Mouse (Mus musculus) liver, postnatal 0 days (tissue): ENCODE measurements around the gene 4933428G20Rik. TPM values are rescaled to one million over a fixed set of nuclear protein-coding genes. Genes with fewer than 3 reads are reported as not detected.

Experiments
- ATAC-seq: fragments of 200-750 bp; cut with Nextera tagmentation; 2 replicates; pipeline ENCODE4 v1.8.0; 2017; ENCODE audit warnings: mild to moderate bottlenecking, moderate library complexity
- DNase-seq: peaks from one replicate; pipeline ENCODE4 v3.0.0-alpha.2; 2016
- H3K27ac ChIP-seq: fragments of 300-500 bp; sonication (generic); 2 replicates; pipeline ENCODE4 v1.5.1; 2014; ENCODE audit warnings: antibody characterized with exemption, moderate library complexity, mild to moderate bottlenecking, low read depth
- H3K27me3 ChIP-seq: fragments of 300-500 bp; sonication (generic); 2 replicates; pipeline ENCODE4 v1.6.1; 2014; ENCODE audit warnings: low read length, control low read depth, mixed read lengths; ENCODE audit not compliant: insufficient read depth
- H3K36me3 ChIP-seq: fragments of 300-500 bp; sonication (generic); replicated peaks from 2 replicates; pipeline ENCODE4 v1.6.1; 2014; ENCODE audit warnings: mild to moderate bottlenecking, control low read depth, low read length, moderate library complexity, mixed read lengths; ENCODE audit not compliant: insufficient read depth
- H3K4me1 ChIP-seq: fragments of 300-500 bp; sonication (generic); 2 replicates; pipeline ENCODE4 v1.6.1; 2014; ENCODE audit warnings: antibody characterized with exemption, mild to moderate bottlenecking, control low read depth; ENCODE audit not compliant: insufficient read depth
- H3K4me2 ChIP-seq: fragments of 300-500 bp; sonication (generic); 2 replicates; pipeline ENCODE4 v1.6.1; 2014; ENCODE audit warnings: low read depth, mild to moderate bottlenecking, low read length, moderate library complexity, mixed read lengths
- H3K4me3 ChIP-seq: fragments of 300-500 bp; sonication (generic); 2 replicates; pipeline ENCODE4 v1.5.1; 2014; ENCODE audit warnings: low read depth, low read length
- H3K9ac ChIP-seq: fragments of 300-500 bp; sonication (generic); replicated peaks from 2 replicates; pipeline ENCODE4 v1.6.1; 2014; ENCODE audit warnings: mild to moderate bottlenecking, moderate library complexity
- H3K9me3 ChIP-seq: fragments of 300-500 bp; sonication (generic); 2 replicates; pipeline ENCODE4 v1.6.1; 2016; ENCODE audit warnings: mild to moderate bottlenecking, control low read depth, low read length, mixed read lengths
- CTCF ChIP-seq: sonication (generic); IDR thresholded peaks from 2 replicates; pipeline ENCODE4 v1.5.1; 2016; ENCODE audit warnings: antibody characterized with exemption, low read depth
- EP300 ChIP-seq: IDR thresholded peaks from 2 replicates; pipeline ENCODE4 v1.6.1; 2016; ENCODE audit warnings: antibody characterized with exemption, low read depth, mild to moderate bottlenecking
- WGBS: fragments of 180-500 bp; shearing (Covaris S2); extraction: QIAGEN DNeasy Blood & Tissue Kit; methylation state at CpG from one replicate; pipeline ENCODE4 v1.1.7; 2014; ENCODE audit not compliant: insufficient replicate concordance; 5-methylcytosine and 5-hydroxymethylcytosine counted together
- polyA plus RNA-seq: library from polyadenylated mRNA; unstranded; fragments of >200 nt; fragmentation: Nextera tagmentation; extraction: Ambion mirVana; gene quantifications from 2 replicates; pipeline ENCODE4 v1.2.1, GENCODE M21; 2015

Gene 4933428G20Rik
- polyA plus RNA-seq, 1 experiment from 2014 or later = 0.25 TPM

- TF ChIP-seq CTCF = no peak
- no peak for TF ChIP-seq EP300
- peaks cover 68% of the 10 kb centered on the region for H3K27me3 ChIP-seq
- no peaks in the 10 kb centered on the region for H3K9me3 ChIP-seq
- ATAC-seq (no peak), DNase-seq (no peak)
- no peak overlapping the region for H3K9ac ChIP-seq
- H3K36me3 ChIP-seq = no peaks in the 10 kb centered on the region
- H3K4me1 ChIP-seq = peaks cover 7% of the 10 kb centered on the region
- H3K27ac ChIP-seq = no peak overlapping the region
- no peak overlapping the region for H3K4me2 ChIP-seq
- H3K4me3 ChIP-seq = no peak overlapping the region
- WGBS = 75% methylated on average over 9 of the region's 9 CpGs
Observed at GRCm38 (mm10) chr11:97543883-97544282, 43.7 kb upstream of the 4933428G20Rik start.

- H3K27ac ChIP-seq = no peak overlapping the region
- no peak for DNase-seq
- no peaks in the 10 kb centered on the region for H3K36me3 ChIP-seq
- H3K27me3 ChIP-seq = peaks cover 63% of the 10 kb centered on the region
- peaks cover 7% of the 10 kb centered on the region for H3K4me1 ChIP-seq
- no peak overlapping the region for H3K9ac ChIP-seq
- TF ChIP-seq EP300 = no peak
- no peak for TF ChIP-seq CTCF
- WGBS = 66% methylated on average over 12 of the region's 12 CpGs
- no peak overlapping the region for H3K4me2 ChIP-seq
- no peak overlapping the region for H3K4me3 ChIP-seq
- H3K9me3 ChIP-seq = no peaks in the 10 kb centered on the region
- ATAC-seq = no peak
Observed at GRCm38 (mm10) chr11:97543181-97543733, 43.1 kb upstream of the 4933428G20Rik start.

- Histone ChIP-seq H3K36me3 (no peaks in the 10 kb centered on the region), H3K4me1 (peaks cover 7% of the 10 kb centered on the region), H3K9me3 (no peaks in the 10 kb centered on the region), H3K27me3 (peaks cover 63% of the 10 kb centered on the region), H3K4me3 (no peak overlapping the region), H3K27ac (no peak overlapping the region), H3K4me2 (no peak overlapping the region), H3K9ac (no peak overlapping the region)
- 80% methylated on average over 22 of the region's 22 CpGs for WGBS
- TF ChIP-seq EP300 = no peak
- TF ChIP-seq CTCF = no peak
- ATAC-seq (no peak), DNase-seq (no peak)
Observed at GRCm38 (mm10) chr11:97542171-97543150, 42.3 kb upstream of the 4933428G20Rik start.

GRCm38 (mm10) chr11:97540604-97541003, 40.5 kb upstream of the 4933428G20Rik start:
- no peaks in the 10 kb centered on the region for H3K9me3 ChIP-seq
- no peak overlapping the region for H3K4me2 ChIP-seq
- no peaks in the 10 kb centered on the region for H3K36me3 ChIP-seq
- ATAC-seq (no peak), DNase-seq (no peak)
- no peak overlapping the region for H3K4me3 ChIP-seq
- H3K4me1 ChIP-seq = 0 out of 2 replicates have a peak, but pooled peaks cover 6% of the 10 kb centered on the region
- no peak overlapping the region for H3K9ac ChIP-seq
- H3K27ac ChIP-seq = no peak overlapping the region
- TF ChIP-seq CTCF (no peak), EP300 (no peak)
- WGBS = 32% methylated on average over 3 of the region's 3 CpGs
- H3K27me3 ChIP-seq = peaks cover 63% of the 10 kb centered on the region

GRCm38 (mm10) chr11:97540136-97540535, 40.0 kb upstream of the 4933428G20Rik start:
- H3K4me1 ChIP-seq = 0 out of 2 replicates have a peak, but pooled peaks cover 6% of the 10 kb centered on the region
- TF ChIP-seq EP300 = no peak
- no peak for TF ChIP-seq CTCF
- WGBS = 12% methylated on average over 3 of the region's 3 CpGs
- no peaks in the 10 kb centered on the region for H3K9me3 ChIP-seq
- peaks cover 63% of the 10 kb centered on the region for H3K27me3 ChIP-seq
- no peak overlapping the region for H3K4me2 ChIP-seq
- no peak for DNase-seq
- no peak overlapping the region for H3K27ac ChIP-seq
- no peak overlapping the region for H3K4me3 ChIP-seq
- H3K9ac ChIP-seq = no peak overlapping the region
- no peaks in the 10 kb centered on the region for H3K36me3 ChIP-seq
- ATAC-seq = no peak

GRCm38 (mm10) chr11:97539622-97540021, 39.5 kb upstream of the 4933428G20Rik start:
- peaks cover 63% of the 10 kb centered on the region for H3K27me3 ChIP-seq
- H3K27ac ChIP-seq = no peak overlapping the region
- no peak overlapping the region for H3K9ac ChIP-seq
- ATAC-seq (no peak), DNase-seq (no peak)
- TF ChIP-seq CTCF = no peak
- TF ChIP-seq EP300 = no peak
- H3K4me2 ChIP-seq = no peak overlapping the region
- no peaks in the 10 kb centered on the region for H3K9me3 ChIP-seq
- H3K36me3 ChIP-seq = no peaks in the 10 kb centered on the region
- 63% methylated on average over 5 of the region's 5 CpGs for WGBS
- H3K4me1 ChIP-seq = peaks cover 9% of the 10 kb centered on the region
- no peak overlapping the region for H3K4me3 ChIP-seq
